Mouse (Mus musculus): Measurements from ENCODE around the gene Cacna2d3.
A peak's percentile ranks its signal among the peaks of the same experiment; 100 is the strongest.

The Cacna2d3 gene

DNA sequence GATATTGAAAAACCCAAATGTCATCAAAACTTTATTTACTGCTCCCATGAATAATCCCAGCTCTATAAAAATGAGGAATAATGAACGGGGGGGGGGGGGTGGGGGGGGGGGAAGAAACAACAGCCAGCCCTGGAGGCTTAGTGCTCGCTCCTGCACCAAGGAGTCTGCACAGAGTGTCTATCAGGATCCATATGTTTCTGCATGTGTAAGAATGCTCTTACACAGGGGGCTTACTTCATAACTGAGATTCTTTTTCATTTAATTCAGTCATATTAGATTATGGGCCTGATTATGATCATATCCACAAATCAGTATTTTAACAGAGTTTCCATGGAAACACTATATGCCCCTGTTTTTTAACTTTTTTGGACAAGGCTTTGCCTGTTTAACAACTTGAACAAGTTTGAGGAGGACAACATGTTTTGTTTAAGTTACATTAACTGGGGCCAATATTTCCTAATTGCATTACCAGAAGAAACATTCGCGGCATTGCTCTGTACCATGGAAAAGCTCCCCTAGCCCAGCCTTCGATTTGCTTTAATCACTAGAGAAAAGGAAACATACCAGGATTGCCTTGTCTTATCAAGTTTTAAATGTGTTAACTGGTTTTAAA, 716.3 kb downstream of the Cacna2d3 start:
- DNase-seq (ENCODE audit: low read depth): no peak

DNA sequence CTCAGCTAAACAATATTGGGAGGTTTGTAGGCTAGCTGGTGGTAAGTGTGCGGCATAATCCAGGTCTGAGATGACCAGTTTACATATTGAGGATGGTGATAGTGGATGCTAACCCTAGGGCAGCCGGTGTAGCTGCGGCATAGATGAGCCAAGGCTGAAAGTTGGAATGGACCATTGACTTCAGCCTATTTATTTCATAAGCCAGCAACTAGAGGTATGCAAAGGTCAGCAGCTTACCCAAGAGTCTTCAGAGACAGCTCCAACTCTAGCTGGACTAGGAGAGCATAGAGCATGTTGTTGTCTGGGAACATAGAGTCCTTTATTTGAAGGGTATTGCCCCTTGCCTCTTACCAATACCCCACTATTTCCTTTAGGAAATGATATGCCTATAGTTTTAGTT, 725.1 kb downstream of the Cacna2d3 start:
- no peak for DNase-seq (ENCODE audit: low read depth)

DNA sequence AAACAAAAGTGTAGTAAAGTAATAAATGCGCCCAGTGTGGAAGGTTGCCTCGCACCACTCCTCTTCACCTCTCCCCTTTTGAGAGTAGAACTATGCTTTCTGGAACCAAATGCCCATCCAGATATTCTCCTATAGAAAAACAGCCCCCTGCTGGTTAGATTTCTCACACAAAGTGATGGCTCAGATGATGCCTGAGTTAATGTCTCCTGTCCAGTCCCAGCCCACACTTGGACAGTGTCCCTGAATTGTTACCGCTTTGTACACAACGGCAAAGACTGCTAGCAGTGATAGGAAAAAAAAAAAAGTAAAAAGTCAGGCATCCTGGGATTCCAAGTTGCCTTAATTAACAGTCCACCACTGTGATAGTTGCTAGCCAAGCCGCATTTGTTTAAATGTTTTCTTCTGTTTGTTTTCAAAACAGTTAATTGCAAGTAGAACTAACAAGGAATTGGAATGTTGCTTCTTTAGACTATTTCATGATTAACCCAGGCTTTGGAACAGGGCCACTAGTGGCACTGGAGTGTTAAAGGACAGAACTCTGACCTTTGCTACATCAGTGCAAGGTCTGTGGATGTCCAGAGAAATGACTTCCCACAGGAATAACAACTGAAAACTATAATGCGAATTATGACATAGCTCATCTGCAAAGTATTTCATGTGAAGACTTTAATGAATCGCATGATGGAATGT, 733.3 kb downstream of the Cacna2d3 start:
- no peak for DNase-seq (ENCODE audit: low read depth)

DNA sequence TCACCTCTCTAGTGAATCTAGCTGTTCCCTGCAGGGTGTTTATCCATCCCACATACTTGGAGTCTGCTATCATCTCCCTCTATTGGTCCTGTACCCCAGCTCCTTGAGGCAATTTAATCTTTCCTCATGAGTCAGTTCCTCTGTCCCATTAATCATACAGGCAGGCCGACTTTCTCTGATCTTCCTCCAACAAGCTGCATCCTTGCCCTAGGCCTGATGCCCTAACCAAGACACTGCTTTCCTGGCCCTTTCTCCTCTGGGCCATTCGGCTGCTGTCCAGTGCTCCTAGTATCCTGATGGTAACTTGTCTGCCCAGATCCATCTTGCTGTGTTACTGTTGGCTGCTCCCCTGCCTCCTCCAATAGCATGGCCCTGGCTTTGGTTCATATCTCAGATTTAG, 737.4 kb downstream of the Cacna2d3 start:
- no peak for DNase-seq (ENCODE audit: low read depth)

DNA sequence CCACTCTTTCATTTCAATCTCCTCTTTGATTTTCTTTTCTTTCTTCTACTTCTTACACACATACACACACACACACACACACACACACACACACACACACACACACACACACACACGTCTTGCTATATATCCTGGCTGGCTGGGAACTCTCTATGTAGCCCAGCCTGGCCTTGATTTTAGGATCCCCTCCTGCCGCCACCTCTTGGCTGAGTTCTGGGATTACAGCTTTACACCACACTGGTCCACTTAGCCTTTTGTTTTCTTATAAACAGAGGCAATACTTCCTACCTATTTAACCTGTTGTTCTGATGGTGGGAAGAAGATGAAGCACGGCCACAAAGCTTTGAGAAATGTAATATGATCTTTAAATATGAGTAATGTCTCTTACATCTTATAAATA, 741.2 kb downstream of the Cacna2d3 start:
- peak; percentile 8 for DNase-seq (ENCODE audit: low read depth)

DNA sequence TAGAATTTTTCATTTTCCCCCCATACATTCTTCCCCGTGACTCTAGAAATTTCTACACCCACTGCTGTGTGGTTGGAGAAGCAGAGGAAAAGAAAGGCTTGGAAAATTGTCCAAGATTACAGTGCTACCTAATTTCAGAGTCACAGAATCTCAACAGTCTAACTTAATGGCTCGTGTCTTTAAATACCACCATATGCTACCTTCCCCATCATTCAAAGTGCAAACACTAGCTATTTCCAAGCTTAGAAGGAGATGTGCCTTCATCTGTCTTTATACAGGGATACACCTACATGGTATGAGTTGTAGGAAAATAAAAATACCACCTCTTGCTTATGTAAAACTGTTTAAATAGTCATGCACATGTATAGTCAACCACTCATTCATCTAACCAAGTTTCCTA, 742.4 kb downstream of the Cacna2d3 start:
- DNase-seq (ENCODE audit: low read depth): no peak

DNA sequence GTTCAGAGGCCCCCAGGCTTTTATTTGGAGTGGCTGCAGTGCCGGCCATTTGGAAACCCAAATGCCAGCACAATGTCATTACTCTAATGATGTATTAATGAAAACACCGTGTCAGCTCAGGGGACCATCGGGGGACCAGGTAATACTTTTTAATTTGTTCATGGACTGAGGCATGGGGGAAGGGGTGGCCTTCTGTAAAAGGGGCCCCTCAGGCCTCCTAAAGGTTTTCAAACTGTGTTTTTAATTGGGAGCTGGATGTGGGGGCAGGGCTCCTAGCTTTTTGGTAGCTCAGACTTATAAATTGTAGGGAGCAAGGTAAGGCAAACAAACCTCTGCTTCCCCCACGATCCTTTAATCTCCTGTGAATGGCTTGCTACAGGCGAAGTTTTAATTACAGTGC, 749.0 kb downstream of the Cacna2d3 start:
- no peak for DNase-seq (ENCODE audit: low read depth)

DNA sequence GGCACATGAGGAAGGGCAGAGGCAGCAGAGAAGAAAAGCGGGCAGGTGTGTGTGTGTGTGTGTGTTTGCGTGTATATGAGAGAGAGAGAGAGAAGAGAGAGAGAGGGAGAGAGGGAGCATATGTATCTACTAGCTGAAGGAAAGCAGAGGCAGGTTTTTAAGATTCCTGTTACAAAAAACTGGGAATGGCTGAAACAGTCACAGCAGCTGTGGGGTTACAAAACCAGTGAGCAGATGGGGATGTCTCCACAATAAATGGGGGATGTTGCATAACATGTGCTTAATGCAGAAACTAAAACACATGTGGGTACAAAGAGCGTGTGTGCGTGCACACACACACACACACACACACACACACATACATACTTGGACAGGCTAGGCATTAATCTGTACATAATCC, 752.4 kb downstream of the Cacna2d3 start:
- no peak for DNase-seq (ENCODE audit: low read depth)

DNA sequence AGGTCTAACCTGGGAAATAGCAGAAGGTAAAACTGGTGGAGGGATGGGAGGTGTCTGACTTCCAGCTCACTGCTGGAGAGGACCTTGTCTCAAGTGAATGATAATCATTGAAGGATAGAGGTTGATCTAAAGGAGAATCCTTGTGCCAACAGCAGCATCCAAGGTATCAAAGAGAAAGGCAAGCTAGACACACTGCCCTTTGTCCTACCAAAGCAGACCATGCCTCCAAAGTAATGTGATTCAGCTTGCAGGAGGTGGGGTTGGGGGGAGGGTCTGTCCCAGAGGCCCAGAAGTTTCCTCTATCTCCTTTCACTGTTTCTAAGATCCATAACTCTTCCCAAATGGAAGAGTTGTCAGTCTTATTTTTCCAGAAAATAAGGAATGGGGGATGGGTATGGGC, 754.8 kb downstream of the Cacna2d3 start:
- no peak for DNase-seq (ENCODE audit: low read depth)

DNA sequence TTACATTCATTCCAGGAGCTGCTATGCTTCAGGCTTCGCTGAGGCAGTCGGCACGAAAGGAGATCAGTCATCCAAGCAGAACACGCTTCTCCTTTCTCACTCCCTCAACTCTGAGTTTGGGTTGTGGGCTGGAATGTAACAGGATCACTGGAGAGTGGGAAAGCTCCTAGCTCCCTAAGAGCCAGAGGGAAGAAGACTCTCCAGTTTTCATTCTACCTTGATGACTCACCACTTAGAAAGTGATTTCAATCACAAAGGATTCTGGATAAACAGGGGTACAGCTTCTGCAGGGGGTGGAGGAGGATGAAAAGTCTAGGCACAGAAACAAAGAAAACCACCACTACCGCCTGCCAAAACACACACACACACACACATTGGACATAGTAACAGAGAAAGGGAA, 760.3 kb downstream of the Cacna2d3 start:
- no peak for DNase-seq (ENCODE audit: low read depth)

DNA sequence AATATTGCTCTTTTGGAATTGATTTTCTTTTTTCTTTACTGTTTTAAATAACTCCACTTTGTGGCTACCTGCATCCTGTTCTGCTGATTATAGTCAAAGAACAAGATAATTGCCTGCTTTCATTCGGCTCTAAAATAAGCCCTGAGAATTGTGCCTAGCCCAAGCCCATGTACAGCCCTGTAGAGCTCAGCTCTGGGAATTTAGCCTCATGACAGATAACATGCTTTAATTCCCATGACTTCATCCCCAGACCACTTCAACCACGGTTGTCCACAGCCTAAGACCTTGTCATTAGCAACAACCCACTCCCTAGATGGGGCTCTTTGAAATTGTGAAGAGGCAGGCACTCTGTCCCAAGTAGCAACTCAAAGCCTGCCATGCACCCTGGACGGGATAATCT, 762.6 kb downstream of the Cacna2d3 start:
- DNase-seq (ENCODE audit: low read depth): no peak

DNA sequence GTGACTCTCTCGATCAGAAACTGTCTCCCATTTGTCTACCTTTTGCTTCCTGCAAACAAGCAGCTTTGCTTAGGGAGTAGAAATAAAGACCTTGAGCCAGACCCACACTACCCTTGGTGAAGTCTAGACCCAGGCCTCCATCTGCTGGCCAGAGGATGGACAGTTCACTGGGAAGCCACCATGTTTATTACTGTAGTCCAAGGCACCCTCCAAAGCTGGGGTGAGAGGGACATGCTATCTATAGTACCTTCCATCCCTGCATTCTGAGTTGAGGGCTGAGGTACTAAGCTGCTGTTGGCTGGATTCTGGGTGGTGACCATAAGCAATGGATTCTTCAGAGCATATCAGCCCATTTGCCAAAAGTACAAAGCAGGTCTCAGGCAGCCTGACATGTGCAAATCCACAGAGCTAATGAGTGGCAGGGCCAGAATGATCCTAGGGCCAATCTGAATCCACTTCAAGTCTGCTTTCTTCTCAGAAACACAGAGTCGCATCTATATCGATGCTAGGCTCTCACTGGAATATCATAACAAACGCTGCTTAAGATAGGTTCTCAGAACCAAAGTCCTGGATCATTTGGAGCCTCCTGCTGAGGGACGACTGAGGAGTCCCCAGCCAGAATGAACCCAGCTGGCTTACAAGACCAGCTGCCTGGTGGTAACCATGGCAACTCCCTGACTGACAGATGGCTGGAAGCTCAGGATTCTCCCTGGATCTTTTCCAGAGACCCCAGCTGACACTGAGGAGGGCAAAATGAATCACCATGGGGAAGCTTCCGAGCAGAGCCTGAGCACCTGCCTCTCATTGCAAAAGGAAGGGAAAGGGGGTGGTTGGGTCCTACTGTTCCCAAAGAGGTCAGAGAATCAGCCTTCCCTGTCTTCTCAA, 763.3 kb downstream of the Cacna2d3 start:
- DNase-seq (ENCODE audit: low read depth): no peak

DNA sequence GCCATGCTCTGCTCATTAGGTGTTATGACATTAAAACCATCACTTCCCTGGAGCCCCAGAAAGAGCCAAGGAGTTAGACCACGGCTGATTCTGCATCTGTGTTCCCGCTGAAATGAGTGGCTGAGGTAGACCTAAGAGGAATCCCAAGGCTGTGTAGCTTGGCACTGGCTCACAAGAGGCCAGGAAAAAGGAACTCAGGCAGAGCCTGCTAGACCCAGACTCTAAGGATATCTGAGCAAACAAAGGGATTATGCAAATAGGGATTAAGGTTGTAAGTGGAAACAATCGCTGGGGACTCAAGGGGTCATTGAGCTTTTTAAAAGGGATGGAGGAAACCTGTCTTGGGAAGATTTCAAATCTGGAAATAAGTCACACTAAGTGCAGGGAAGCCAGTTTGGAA, 766.5 kb downstream of the Cacna2d3 start:
- DNase-seq (ENCODE audit: low read depth): no peak

DNA sequence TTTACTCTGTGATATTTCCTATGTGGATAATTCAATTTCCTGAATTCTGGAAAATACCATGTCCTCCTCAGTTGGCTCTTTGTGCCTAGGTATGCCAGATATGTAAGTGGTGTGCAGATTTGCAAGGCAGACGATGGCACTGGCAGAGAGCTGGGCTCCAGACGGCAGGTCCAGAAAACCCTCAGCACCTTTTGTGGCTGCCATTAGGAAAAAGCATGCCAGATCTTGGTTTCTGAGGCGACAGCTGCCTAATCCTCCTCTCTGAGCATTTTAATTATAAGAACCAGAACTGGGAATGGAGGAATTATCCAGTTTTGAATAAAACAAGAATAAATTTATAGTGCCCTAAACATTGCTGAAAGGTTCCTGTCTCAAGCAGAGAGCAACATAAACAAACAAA, 767.1 kb downstream of the Cacna2d3 start:
- no peak for DNase-seq (ENCODE audit: low read depth)

DNA sequence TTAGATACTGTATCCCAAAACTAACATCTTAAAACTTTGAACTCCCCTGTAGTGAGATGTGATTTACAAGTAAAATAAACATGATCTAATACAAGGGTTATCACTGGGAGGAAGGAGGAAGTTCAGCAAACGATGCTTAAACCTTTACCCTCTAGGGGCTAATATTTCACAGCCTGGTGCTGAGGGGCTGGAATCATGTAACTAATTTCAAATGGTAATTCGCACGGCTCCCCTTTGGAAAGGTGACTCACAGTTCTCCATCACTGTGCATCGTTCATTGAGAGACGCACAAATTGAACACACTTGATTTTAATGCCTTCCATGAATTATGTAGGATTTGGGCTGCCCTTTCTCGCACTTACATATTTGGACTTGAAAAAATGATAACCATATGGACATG, 767.6 kb downstream of the Cacna2d3 start:
- DNase-seq (ENCODE audit: low read depth): no peak

DNA sequence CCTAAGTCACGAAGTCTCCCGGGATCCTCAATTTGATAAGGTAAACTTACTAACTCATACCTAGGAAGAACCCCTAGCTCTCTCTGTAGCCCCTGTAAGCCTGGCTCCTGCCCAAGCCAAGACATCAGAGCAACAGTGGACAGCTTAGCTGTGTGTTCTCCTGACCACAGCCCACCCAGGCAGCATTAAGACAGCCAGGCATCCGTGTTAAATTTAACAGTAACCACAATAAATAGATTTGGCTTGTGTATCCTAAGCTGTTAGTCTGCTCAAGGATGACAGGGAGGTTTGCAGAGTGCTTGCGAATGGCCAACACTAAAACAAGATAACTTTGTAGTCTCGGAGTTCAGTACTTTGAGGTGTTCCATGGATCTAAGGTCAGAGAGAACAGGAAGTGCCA, 768.3 kb downstream of the Cacna2d3 start:
- DNase-seq (ENCODE audit: low read depth): no peak

DNA sequence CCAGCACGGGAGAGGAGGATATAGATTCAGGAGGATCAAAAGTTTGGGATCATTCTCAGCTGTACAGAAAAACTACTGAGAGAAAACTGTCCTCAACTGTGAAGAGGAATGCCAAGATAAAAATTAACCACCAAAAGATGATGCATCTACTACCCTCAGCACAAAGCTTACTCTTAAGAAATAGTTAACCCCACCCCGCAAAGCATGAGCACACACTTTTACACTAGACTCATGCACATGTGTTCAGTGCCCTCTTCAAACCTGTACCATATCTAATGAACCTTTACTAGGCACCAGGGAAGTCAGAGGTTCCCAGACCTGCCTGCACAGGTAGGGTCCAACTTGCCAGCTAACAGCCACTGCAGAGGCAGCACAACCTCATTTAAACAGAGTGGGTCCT, 771.2 kb downstream of the Cacna2d3 start:
- DNase-seq (ENCODE audit: low read depth): no peak

DNA sequence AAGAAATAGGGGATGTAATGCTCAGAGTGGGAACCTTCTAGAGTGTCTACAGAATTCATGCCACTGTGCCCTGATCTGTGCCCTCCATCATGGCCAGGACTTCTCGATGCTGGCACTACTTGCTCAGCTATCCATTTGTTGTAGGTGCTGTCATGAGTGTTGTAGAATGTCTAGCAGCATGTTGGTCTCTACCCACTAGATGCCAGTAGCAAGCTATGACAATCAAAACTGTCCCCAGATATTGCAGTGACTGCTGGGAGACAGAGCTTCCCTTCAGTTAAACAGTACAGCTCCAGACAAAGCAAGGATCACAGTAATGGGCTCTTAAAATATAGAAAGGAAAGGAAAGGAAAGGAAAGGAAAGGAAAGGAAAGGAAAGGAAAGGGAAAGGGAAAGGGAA, 771.9 kb downstream of the Cacna2d3 start:
- DNase-seq (ENCODE audit: low read depth): no peak

DNA sequence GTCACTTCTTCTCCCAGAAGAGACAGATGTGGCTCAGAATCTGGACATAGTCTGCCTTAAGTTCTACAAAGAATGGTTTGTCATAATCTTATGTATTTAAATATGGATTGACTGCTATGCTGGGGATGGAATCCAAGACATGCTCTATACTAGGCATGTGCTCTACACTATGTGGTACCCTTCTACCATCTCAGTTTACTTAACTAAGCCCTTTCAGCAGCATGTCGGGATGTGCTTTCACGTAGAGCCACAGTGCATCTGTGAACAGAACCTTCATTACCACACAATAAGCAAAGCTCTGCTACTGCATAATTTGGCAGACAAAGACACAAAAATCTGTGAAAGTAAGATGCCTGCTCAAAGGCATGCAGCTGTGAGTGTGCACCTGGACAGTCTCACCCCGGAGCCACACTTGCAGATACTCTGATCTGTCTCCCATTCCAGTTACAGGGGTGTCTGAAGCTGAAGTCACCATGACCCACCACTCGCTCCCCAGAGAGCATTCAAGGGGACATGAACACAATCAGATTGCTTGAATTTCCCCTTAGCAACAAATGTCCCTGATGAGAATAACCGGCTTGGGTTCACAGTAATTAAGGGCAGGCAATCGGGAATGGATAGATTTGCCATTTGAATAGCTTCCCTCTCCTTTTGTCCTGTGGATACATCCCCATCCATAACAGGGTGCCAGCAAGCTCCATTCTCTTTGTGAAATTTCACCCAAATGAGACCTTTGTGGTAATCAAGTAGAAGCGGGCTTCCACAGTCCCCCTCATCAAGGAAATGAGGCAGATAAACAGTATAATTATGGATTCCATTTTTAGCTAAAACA, 773.4 kb downstream of the Cacna2d3 start:
- no peak for DNase-seq (ENCODE audit: low read depth)

DNA sequence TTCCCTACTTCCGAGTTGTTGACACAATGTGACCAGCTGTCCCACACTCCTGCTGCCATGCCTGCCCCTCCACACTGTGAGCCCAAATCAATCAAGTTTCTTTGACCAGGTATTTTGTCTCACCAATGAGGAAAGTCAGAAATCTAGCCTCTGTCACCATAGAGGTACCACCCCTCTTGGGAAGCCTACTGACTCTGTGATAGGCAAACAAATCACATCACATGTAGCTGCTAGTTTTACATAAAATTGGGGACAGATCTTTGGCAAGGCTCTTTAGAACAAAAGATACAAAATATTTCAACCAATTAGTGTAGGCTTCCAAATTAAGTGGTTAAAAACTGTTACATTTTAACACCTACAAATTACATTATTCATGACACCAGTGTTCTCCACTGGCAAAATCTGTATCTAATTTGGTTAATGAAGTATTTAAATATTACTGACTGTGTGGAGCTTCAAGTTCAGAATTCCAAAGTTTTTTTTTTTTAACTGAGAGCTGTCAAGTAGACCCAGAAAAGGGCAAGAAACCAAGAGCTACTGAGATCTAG, 788.8 kb downstream of the Cacna2d3 start:
- no peak for DNase-seq (ENCODE audit: low read depth)

DNA sequence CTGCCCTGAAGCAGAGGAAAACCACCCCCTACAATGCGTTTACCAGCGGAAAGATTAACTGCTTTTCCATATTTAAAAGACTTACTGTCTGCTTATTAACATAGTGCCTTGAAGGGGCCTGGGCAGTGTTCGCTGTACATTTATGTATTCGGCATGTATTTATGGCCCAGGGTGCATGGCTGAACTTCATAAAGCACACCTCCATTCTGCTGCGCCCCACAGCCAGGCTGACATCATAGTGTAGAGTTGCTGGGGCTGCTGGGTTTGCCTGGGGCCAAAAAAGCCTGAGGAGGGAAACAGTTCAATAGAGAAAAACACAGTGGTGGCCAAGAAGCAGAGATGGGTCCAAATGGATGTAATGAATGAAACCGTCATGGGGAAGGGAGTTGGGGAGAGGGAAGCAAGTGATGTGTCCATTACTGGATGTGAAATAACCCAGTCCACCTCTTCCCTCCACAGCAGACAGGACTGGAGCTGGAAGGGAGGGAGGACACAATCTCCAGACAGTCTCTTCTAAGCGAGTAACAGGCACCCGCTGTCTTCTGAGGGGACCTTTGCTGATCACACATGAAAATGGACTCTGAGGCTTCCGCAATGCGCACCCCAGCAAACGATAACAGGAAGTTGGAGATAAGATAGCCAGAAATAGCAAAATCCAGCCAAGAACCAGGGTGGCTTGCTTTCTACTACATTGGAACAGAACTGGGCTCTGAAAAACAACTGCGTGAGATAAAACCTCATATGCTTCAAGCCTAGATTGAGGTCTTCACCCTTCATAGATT, 798.3 kb downstream of the Cacna2d3 start:
- DNase-seq (ENCODE audit: low read depth): no peak

Measured in fibroblast of lung, adult 2 months (primary cell).